Mouse (Mus musculus): ENCODE measurements around the gene Ccdc191. TPM values are rescaled to one million over a fixed set of nuclear protein-coding genes. Genes with fewer than 3 reads are reported as not detected.

Ccdc191 gene
- total RNA-seq (2015; ENCODE audit: low replicate concordance): 0.63 and 5.8 TPM in 2 replicates
- 1.4 and 1.7 TPM in 2 replicates for total RNA-seq (2017; ENCODE audit: low replicate concordance)

DNA sequence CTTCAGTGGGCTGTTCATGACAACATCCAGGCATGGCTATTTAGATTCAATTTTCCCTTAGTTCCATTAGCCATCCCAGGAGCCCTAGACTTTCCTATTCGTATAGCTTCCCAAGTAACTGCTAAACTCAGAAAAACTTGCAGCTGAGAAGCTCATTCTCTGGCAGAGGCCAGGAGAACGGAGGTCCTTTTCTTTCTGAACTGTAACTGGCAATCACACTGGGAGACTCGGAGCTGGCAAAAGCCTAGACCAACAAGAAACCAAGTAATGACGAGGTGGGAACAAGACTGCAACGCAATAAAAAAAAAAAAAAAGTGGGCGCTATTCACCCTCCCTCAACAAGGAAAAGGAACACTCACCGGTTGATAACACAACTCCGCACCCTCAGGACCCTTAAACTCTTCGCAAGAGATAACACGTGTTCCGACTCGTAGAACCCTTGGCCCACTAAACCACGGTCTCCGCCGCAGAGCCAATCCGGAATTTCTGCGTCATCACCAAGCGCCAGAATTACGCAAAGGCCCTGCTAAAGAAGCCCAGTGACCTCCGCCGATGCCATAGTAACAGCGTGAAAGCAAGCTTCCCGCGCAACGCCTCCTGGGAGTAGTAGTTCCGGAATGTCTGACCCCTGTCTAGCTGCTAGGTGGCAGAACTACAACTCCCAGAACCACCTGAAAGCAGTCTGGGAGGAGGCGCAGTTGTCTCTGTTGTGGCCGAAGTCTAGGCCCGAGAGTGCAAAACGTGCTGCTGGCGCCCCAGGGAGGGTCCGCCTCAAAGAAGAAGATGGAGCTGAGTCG, at the start of gene Ccdc191:
TSS of gene Ccdc191 (plus strand) at position 593 of the 797 bp plus-strand sequence.
- ATAC-seq (replicated peaks; ENCODE audit: low FRiP score, poor library complexity, severe bottlenecking): peak; percentile 99

DNA sequence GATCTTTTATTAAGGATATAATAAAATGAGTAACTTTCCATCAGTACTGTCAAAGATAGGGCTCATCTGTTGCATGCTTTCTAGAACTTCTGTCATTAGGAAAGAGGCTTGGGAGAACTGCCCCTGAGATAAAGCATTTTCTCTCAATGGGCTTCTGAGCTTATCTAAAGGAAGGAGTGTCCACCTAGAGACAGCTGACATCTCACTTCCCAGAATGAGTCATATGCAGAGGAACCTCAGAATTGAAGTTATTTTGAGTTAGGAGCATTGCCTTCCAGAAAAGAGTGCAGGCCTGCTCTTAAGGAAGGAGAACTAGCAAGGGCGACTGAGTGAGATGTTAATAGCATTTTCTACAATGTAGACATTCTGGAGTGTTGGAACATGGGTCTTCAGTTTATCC, 48.4 kb upstream of the Ccdc191 start:
- no peak for ATAC-seq (replicated peaks; ENCODE audit: low FRiP score, poor library complexity, severe bottlenecking)

DNA sequence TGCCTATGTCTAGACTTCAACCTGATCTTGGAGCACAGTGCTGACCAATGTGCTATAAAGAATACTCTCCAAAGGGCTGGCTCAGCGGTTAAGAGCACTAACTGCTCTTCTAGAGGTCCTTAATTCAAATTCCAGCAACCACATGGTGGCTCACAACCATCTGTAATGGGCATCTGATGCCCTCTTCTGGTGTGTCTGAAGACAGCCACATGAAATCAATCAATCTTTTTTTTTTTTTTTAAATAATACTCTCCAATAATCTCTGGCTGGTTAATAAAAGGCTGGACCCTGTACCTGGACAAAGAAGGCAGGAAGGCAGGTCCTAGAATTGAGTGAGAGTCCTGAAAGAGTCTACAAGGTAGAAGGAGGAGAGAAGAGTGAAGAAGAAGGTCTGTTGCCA, 39.8 kb upstream of the Ccdc191 start:
- no peak for ATAC-seq (replicated peaks; ENCODE audit: low FRiP score, poor library complexity, severe bottlenecking)

DNA sequence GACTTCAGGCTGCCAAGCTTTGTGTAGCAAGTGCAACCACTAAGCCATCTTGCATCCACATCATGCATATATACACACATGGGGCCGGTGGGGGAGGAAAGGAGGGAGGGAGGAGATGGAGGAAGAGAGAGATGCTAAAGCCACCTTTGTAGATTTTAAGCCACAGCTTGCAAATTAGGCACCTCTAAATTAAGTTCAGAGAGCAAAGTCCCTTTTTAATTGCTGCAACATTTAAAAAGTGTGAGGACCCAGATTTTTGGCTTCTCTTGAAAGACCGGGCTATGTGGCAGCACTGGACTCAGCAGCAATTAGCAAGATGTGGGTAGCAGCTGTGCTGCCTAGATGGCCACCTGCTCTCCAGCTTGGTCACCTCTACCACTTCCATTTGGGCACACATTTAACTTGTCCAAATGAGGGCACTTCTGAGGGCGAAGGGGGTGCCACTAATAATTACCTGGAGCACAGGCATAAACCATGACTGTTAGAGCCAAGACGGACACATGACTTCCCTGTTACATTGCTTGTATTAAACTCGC, 30.6 kb upstream of the Ccdc191 start:
- no peak for ATAC-seq (replicated peaks; ENCODE audit: low FRiP score, poor library complexity, severe bottlenecking)

DNA sequence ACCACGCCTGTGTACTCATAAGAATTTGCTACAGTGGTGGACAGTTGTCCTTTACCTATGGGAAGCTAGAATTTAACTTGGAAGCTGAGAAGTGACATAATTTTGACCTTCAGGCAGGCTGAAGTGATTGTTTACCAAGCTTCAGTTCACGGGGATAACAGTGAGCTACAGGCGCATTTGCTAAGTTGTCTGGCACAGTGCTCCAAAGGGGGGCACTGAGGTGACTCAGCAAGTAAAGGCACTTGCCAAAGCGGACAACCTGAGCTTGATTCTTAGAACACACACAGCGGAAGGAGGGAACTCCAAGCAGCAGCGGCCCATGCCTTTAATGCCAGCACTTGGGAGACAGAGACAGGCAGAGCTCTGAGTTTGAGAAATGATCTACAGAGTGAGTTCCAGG, 29.0 kb upstream of the Ccdc191 start:
- no peak for ATAC-seq (replicated peaks; ENCODE audit: low FRiP score, poor library complexity, severe bottlenecking)

DNA sequence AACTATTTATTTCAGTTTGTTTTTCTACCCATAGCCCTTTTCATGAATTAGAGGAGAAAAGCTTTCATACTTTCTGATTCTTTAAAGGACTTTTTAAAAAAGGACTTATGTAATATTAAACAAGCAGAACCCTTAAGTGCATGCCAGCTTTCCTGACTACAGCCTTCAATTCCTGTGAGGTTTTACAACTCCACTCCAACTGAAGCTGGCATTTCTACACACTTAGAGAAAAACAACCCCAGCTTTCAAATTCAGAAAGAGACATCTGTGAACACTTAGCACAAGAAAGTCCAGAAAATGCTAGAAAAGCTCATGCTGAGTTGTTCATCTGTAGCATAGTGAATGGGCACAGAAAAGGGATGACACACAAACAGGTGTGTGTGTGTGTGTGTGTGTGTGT, 19.8 kb upstream of the Ccdc191 start:
- ATAC-seq (replicated peaks; ENCODE audit: low FRiP score, poor library complexity, severe bottlenecking): no peak

DNA sequence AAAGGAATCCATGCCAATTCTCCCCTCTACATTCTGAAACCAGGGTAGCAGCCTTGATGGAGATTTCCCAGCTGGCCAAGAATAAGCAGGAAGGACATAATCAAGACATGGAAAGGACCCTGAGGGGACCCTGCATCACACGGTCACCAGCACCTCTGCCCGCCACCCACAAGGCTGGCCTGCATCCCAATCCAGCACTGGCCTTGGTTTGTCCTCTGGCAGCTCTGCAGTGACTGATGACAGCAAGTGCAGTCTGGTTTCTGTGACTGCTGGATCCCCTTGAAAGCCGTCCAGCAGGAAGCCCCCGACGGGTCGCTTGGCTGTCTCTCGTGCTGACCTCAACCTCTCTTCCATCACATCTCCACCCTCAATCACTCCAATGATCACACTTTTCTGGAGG, 18.2 kb upstream of the Ccdc191 start:
- no peak for ATAC-seq (replicated peaks; ENCODE audit: low FRiP score, poor library complexity, severe bottlenecking)

DNA sequence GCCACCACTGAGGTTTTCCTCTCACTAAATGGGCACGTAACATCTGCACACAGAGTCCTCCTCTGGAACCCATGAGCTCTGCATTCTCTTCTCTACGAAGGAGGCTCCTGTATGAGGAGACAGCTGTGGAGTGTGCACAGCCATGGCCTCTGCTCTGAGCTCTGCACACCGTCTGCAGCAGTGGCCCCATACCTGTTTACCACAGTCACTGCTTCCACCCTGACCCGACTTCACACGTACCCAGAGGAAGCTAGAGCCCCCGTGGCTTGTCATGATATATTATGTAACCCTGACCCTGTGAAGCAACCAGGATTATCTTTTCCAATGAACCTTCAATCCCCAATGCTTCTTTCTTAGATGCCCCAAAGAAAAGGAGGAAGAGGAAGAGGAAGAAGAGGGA, 9.8 kb upstream of the Ccdc191 start:
- ATAC-seq (replicated peaks; ENCODE audit: low FRiP score, poor library complexity, severe bottlenecking): no peak

DNA sequence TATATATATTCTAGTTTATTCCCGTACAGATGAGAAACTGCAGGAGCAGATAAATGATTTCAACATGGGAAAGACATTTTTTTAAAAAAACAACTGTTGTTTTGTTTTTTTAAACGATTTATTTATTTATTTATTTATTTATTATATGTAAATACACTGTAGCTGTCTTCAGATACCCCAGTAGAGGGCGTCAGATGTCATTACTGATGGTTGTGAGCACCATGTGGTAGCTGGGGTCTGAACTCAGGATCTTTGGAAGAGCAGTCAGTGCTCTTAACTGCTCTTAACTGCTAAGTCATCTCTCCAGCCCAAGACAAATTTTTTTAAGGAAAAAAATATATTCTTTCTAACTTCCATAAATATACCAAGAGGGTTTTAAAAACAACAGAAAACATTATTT, 8.0 kb upstream of the Ccdc191 start:
- ATAC-seq (replicated peaks; ENCODE audit: low FRiP score, poor library complexity, severe bottlenecking): no peak

DNA sequence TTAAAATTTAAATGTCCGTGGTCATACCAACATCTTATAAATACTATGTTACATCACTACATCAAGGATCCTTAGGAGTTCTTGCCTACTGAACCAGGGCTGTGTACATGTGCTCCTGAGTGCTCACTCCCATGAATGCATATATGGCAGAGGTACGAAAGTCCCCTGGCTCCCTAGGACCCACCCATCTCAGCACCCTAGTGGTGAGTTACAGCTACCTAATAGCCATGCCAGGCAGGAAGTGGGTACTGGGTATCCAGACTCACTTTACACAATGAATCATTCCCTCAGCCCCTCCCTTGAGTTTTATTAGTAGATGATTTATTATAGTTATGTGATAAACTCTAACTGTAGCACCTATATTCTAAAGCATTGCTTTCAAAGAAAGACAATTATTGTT, 7.3 kb upstream of the Ccdc191 start:
- ATAC-seq (replicated peaks; ENCODE audit: low FRiP score, poor library complexity, severe bottlenecking): no peak

DNA sequence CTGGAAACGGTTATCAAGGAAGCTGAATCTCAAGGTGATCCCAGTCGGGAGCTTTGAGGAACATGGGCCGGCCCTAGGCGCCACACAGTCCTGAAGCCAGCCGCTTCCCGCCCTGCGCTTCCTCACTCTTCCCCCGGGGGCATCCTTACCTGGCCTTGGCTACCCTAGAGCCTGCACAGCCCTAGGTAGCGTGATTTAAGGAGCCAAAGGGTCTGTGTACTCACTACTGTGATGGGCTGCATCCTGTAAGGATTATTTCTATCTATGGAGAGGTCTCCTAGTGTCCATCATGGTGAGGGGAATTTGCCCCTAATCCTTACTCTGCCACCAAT, 371 bp downstream of the Ccdc191 start:
- peak; percentile 81 for ATAC-seq (replicated peaks; ENCODE audit: low FRiP score, poor library complexity, severe bottlenecking)

DNA sequence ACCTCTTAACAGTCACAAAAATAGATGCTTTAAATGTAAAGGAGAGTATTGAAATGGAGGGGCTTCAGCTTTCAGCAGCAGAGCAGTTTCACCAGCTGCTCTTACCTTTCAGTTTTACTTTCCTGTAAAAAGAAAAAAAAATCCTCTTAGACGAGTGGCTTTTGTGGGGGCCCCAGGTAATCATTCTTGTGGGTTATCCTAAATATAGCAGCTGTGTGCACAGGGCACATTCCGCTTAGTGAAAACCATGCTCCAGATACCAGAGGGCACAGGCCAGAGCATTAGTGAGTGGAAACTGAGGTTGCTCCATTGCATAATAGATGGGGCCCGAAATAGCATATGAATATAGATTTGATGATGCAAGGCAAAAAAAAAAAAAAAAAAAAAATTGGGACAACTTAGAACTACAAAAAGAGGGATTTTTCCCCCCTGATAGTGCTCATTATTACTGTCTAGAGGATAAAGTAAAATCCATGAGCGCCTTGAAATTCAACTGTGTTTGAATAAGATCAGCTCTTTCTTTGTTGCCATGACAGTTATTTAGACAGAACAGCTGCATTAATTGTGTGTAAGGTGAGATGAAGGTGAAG, 1.2 kb downstream of the Ccdc191 start:
- no peak for ATAC-seq (replicated peaks; ENCODE audit: low FRiP score, poor library complexity, severe bottlenecking)

DNA sequence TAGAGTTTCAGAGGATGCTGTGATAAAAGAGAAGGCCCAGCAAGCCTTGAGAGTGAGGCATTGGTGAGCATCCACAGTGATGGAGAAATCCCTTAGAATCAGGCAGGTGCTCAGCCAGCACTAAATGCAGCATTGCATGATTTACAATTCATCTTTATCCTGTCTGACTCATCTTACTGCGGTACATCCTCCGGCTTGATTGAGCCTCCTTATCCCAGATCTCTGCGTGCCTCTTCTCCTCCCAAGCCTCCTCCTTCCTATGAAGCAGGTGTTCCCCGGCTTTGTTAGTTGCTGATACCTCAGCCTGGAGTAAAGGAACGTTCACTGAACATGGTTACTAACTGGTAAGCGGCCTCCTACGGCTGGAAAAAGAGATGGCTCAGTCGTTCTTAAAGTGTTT, 4.9 kb downstream of the Ccdc191 start:
- ATAC-seq (replicated peaks; ENCODE audit: low FRiP score, poor library complexity, severe bottlenecking): no peak

DNA sequence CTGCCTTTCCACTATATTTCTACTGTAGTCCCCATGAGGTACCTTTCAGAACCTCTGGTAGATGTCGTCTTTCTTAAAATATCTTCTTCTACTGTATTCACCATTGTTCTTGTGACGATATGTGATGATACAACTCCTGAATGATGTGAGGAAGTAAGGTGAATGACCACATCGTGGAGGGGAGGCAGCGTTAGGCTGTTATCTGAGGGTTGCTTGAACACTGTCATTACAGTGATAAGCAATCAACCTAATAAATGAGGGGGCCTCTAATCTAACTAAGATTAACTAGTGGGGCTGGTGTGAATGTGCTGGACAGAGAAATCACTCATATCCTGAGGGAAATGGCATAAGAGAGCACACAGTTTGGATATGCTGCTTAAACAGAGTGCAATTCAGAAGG, 10.5 kb downstream of the Ccdc191 start:
- ATAC-seq (replicated peaks; ENCODE audit: low FRiP score, poor library complexity, severe bottlenecking): no peak

DNA sequence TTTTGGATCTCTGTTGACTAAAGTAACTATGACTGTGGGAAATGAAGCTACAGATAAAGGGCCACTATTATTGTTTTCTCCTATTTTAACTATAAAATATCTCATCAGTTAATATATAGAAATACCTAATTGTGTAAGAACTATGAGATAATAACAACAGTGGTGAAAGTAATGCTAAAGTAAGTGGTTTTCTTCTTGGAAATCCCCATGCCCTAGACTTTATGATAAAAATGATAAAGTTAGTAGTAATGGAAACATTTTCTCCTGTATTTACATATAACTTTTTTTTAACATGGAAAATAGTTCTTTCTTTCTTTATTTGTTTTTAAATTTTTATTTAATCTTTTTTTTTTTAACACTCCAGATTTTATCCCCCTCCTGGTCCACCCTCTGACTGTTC, 11.0 kb downstream of the Ccdc191 start:
- ATAC-seq (replicated peaks; ENCODE audit: low FRiP score, poor library complexity, severe bottlenecking): no peak

DNA sequence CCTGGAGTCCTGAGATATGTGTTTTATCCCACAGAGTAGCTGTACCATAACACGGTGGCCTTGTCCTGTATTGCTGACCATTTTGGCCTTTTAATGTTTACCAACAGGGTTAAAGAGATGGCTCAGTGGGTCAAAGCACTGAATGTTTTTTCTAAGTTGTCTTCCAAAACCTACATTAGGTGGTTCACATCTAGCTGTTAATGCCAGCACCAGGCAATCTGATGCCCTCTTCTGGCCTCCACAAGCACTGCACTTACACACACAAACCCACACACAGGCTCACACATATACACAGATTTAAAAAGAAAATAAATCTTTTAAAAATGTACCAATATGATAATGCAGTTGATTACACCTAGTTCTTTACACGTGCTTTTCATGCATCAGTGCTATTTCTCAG, 19.3 kb downstream of the Ccdc191 start:
- ATAC-seq (replicated peaks; ENCODE audit: low FRiP score, poor library complexity, severe bottlenecking): 0 out of 2 replicates have a peak, but pooled peaks have one; percentile 46

DNA sequence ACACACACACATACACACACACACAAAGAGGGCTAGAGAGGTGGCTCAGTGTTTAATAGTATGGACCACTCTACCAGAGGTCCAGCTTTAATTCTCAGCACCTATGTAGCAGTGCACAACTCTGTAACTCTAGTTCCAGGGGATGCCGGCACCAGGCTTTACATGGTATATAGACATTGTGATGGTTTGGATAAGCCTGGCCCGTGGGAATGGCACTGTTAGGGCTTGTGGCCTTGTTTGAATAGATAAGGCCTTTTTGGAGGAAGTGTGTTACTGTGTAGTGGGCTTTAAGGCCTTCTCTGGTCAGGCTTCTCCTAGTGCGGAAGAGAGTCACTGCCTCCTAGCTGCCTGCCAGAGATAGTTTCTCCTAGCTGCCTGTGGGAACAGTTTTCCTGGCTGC, 29.3 kb downstream of the Ccdc191 start:
- ATAC-seq (replicated peaks; ENCODE audit: low FRiP score, poor library complexity, severe bottlenecking): no peak

DNA sequence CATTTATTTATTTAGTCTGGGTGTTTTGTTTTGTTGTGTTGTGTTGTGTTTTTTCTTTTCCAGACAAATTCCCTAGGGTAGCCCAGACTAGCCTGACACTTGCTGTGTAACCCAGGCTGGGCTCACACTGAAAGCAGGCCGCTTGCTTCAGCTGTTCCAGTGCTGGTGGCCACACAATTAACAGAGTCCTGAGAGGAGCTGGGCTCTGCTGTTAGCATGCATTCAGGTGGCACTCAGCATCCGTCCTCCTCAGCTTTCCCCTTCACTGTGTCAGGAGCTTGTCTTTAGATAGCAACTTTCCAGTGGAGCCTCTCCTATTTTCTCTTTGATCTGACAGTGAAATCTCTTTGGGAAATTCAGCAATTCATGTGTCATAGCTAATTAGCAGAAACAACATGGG, 32.4 kb downstream of the Ccdc191 start:
- ATAC-seq (replicated peaks; ENCODE audit: low FRiP score, poor library complexity, severe bottlenecking): no peak

DNA sequence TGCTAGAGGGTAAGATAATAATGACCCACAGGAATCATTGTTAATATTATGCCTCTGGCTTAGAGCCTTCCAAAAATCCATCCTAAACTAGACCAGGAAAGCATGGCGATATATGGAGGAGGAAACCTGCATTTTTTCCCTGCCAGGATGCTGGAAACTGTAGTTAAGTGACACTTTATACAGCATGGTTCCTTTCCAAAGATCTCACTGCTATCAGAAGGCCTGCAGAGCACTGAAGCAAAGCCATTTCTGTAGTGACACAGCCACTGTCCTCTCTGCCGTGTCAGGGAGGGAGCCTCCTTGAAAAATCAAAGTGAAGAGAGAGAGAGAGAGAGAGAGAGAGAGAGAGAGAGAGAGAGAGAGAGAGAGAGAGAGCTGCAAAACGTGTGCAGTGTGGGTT, 33.0 kb downstream of the Ccdc191 start:
- no peak for ATAC-seq (replicated peaks; ENCODE audit: low FRiP score, poor library complexity, severe bottlenecking)

DNA sequence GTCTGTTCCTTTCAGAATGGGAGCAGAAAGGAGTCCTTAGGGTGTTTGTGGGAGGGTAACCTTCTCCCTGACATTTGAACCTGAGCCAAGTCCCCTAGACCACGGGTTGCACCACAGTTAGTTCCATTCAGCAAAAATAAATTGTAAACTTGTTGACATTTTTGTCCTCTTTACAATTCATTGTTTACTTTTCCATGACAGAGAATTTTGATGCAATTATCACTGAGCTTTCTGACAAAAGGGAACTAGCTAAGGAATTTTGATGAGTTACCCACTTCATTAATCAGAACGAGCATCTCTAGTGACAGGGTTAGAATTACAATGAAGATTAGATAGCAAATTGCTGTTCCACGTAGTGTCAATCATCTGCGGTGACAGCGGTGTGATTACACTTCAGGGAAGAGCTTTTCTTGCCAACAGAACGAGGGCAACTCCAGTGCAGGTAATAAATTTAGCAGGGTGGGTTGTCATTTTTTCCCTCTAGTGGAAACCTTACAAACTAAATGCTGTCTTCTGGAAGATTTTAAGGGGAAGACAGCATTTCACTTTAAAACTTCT, 35.5 kb downstream of the Ccdc191 start:
- no peak for ATAC-seq (replicated peaks; ENCODE audit: low FRiP score, poor library complexity, severe bottlenecking)

DNA sequence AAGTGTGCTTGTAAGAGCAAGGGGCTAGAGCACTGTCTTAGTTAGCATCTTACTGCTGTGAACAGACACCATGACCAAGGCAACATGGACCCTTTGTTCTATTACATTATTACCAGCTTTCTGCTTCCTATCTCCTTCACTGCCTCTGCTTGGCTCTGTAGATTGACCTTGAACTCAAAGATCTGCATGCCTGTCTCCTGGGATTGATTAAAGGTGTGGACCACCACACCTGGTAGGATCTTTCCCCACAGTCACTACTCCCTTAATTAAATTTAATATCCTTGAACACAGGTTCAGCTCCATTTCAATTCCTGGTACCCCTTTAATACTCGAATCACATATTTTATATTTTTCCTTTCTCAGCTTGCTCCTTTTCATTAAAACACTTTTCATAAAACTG, 36.2 kb downstream of the Ccdc191 start:
- ATAC-seq (replicated peaks; ENCODE audit: low FRiP score, poor library complexity, severe bottlenecking): no peak

Data from erythroblast, adult 5-6 weeks (primary cell).